Mouse (Mus musculus) spleen, adult 2 months (tissue): ENCODE results near the gene Phactr4.

Experiments
- CTCF ChIP-seq: fragments of 200-500 bp; IDR thresholded peaks from 2 replicates; pipeline ENCODE4 v1.5.1; 2011; ENCODE audit warnings: mild to moderate bottlenecking, inconsistent platforms; ENCODE audit not compliant: insufficient read depth, insufficient read length, insufficient replicate concordance; ENCODE audit errors: extremely low read depth
- POLR2A ChIP-seq: fragments of 200-500 bp; IDR thresholded peaks from 2 replicates; pipeline ENCODE4 v1.6.1; 2011; ENCODE audit warnings: low read depth, low read length, inconsistent platforms

GRCm38 (mm10) chr4:132426021-132426420, 3.7 kb upstream of the Phactr4 start:
- TF ChIP-seq POLR2A = no peak
- TF ChIP-seq CTCF = no peak
